Mouse (Mus musculus): ENCODE data around the gene Scarf1.

Gene Scarf1

GRCm38 (mm10) chr11:75521609-75522008 lies 8.3 kb downstream of the Scarf1 start:
- TF ChIP-seq POU5F1 (IDR thresholded peaks at IDR 0.05; ENCODE audit: borderline replicate concordance, low read length) (no peak), NANOG (IDR thresholded peaks at IDR 0.05; ENCODE audit: borderline replicate concordance, low read length) (no peak), CTCF (conservative IDR thresholded peaks at IDR 0.05; ENCODE audit: low read length) (no peak)

GRCm38 (mm10) chr11:75522793-75523192 lies 9.5 kb downstream of the Scarf1 start:
- H3K4me1 ChIP-seq (replicated peaks; ENCODE audit: low read depth, low read length) = peaks cover 20% of the 10 kb centered on the region
- TF ChIP-seq NANOG (IDR thresholded peaks at IDR 0.05; ENCODE audit: borderline replicate concordance, low read length) (no peak), POU5F1 (IDR thresholded peaks at IDR 0.05; ENCODE audit: borderline replicate concordance, low read length) (no peak), CTCF (conservative IDR thresholded peaks at IDR 0.05; ENCODE audit: low read length) (no peak)
- H3K9me3 ChIP-seq (ENCODE audit: low read length) = no peaks in the 10 kb centered on the region
- H3K4me3 ChIP-seq (replicated peaks; ENCODE audit: low read length) = no peak overlapping the region
- H3K27me3 ChIP-seq (ENCODE audit: insufficient read depth, low read length) = peaks cover 20% of the 10 kb centered on the region; the same call in 1 of the 2 replicates
- H3K36me3 ChIP-seq (ENCODE audit: insufficient read depth, low read length) = no peaks in the 10 kb centered on the region

More at GRCm38 (mm10) chr11:75521609-75522008, 8.3 kb downstream of the Scarf1 start:
- Histone ChIP-seq H3K36me3 (ENCODE audit: insufficient read depth, low read length) (no peaks in the 10 kb centered on the region), H3K4me3 (replicated peaks; ENCODE audit: low read length) (no peak overlapping the region), H3K27me3 (ENCODE audit: insufficient read depth, low read length) (peaks cover 15% of the 10 kb centered on the region; the same call in 1 of the 2 replicates), H3K4me1 (replicated peaks; ENCODE audit: low read depth, low read length) (peaks cover 20% of the 10 kb centered on the region), H3K9me3 (ENCODE audit: low read length) (no peaks in the 10 kb centered on the region)

DNA sequence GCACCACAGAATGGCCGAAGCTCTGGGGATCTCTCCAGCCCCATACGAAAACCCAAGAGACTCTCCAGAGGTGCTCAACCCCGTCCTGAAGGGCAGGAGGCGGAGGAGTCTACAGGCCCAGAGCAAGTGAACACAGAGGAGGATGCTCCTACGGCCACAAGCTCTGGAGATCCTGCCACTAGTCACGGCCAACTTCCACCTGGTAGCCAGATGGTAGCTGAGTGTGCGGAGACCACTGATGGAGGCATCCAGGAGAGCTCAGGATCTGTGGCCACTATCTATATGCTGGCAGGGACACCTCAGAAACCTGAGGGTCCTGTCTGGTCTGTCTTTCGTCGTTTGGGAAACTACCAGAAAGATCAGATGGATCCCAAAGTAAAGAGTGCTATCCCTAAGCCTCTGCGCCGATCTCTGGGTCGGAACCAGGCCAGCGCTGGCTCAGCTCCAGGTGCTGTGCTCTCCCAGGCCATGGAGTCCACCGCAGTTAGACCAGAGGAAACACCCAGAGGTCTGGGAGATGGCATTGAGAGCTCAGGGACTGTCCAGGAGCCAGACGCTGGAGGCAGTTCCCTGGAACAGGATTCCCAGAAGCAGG lies 12.3 kb downstream of the Scarf1 start:
- H3K4me3 ChIP-seq (replicated peaks; ENCODE audit: low read length) = peak overlapping the region; percentile 55
- peaks cover 20% of the 10 kb centered on the region for H3K4me1 ChIP-seq (replicated peaks; ENCODE audit: low read depth, low read length)

DNA sequence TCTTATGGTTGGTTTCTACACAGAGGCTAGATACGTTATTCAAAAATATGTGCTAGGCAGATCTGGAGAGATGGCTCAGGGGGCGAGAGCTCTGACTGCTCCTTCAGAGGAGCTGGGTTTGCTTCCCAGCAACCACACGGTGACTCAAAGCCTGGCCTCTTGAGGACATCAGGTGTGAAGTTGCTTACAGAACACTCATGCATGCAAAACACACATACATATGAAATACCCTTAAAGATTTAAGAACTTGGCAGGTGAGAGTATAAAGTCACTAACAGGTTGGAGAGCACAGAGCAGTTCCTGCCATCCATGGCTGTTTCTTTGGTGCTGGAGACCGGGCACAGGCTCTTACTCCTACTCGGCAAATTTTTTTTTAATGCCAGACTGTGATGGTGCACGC lies 13.6 kb downstream of the Scarf1 start:
- no peak overlapping the region for H3K4me3 ChIP-seq (replicated peaks; ENCODE audit: low read length)
- TF ChIP-seq POU5F1 (IDR thresholded peaks at IDR 0.05; ENCODE audit: borderline replicate concordance, low read length) (no peak), CTCF (conservative IDR thresholded peaks at IDR 0.05; ENCODE audit: low read length) (no peak), NANOG (IDR thresholded peaks at IDR 0.05; ENCODE audit: borderline replicate concordance, low read length) (no peak)
- H3K36me3 ChIP-seq (ENCODE audit: insufficient read depth, low read length) = no peaks in the 10 kb centered on the region
- peaks cover 23% of the 10 kb centered on the region for H3K4me1 ChIP-seq (replicated peaks; ENCODE audit: low read depth, low read length)
- H3K9me3 ChIP-seq (ENCODE audit: low read length) = no peaks in the 10 kb centered on the region
- peaks cover 23% of the 10 kb centered on the region for H3K27me3 ChIP-seq (ENCODE audit: insufficient read depth, low read length)

More for the DNA sequence above, 12.3 kb downstream of the Scarf1 start:
- H3K27me3 ChIP-seq (ENCODE audit: insufficient read depth, low read length) = peaks cover 22% of the 10 kb centered on the region
- H3K9me3 ChIP-seq (ENCODE audit: low read length) = no peaks in the 10 kb centered on the region
- no peaks in the 10 kb centered on the region for H3K36me3 ChIP-seq (ENCODE audit: insufficient read depth, low read length)
- TF ChIP-seq NANOG (IDR thresholded peaks at IDR 0.05; ENCODE audit: borderline replicate concordance, low read length) (no peak), POU5F1 (IDR thresholded peaks at IDR 0.05; ENCODE audit: borderline replicate concordance, low read length) (no peak)

DNA sequence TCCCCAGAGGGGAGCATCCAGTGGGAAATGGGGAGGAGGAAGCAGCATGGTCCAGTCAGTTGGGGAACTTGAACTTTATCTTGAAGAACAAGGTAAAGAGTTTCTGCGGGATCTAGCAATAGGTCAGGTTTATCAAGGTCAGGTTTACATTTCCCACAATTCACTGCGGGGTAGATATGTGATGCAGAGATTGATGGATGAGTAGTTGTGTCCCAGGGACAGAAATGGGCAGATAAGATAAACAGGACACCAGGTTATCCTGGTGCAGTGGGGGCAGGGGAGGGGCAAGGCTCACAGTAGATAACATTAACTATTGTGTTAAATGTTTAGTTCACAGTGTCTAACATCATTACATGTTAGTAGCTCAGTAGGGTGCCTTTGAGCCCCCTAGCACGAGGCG lies 16.4 kb downstream of the Scarf1 start:
- TF ChIP-seq POU5F1 (IDR thresholded peaks at IDR 0.05; ENCODE audit: borderline replicate concordance, low read length) (no peak), NANOG (IDR thresholded peaks at IDR 0.05; ENCODE audit: borderline replicate concordance, low read length) (no peak), CTCF (conservative IDR thresholded peaks at IDR 0.05; ENCODE audit: low read length) (no peak)
- no peak overlapping the region for H3K4me3 ChIP-seq (replicated peaks; ENCODE audit: low read length)
- no peaks in the 10 kb centered on the region for H3K36me3 ChIP-seq (ENCODE audit: insufficient read depth, low read length)
- peaks cover 45% of the 10 kb centered on the region for H3K4me1 ChIP-seq (replicated peaks; ENCODE audit: low read depth, low read length)
- H3K27me3 ChIP-seq (ENCODE audit: insufficient read depth, low read length) = peaks cover 29% of the 10 kb centered on the region
- no peaks in the 10 kb centered on the region for H3K9me3 ChIP-seq (ENCODE audit: low read length)

DNA sequence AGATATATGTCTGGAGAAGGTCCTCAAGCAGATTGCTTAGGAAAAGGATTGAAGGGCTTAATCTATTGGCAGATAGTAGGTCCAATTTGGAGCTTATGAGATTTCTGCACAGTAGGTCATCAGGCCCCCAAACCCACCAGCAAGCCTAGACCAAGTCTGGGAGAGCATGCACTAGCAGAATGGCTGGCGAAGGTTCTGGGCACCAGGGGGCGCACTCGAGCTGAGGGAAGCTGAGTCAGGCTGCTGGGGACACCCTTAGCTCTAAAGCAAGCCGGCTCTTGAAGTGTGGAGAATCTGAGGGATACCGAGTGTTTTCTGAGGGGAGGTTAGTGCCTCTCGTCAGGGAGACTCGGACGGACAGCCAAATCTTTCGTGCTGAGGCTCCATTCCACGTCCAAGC lies 17.0 kb downstream of the Scarf1 start:
- no peak for TF ChIP-seq POU5F1 (IDR thresholded peaks at IDR 0.05; ENCODE audit: borderline replicate concordance, low read length)
- TF ChIP-seq NANOG (IDR thresholded peaks at IDR 0.05; ENCODE audit: borderline replicate concordance, low read length) = no peak
- peak; percentile 97 for TF ChIP-seq CTCF (conservative IDR thresholded peaks at IDR 0.05; ENCODE audit: low read length)

DNA sequence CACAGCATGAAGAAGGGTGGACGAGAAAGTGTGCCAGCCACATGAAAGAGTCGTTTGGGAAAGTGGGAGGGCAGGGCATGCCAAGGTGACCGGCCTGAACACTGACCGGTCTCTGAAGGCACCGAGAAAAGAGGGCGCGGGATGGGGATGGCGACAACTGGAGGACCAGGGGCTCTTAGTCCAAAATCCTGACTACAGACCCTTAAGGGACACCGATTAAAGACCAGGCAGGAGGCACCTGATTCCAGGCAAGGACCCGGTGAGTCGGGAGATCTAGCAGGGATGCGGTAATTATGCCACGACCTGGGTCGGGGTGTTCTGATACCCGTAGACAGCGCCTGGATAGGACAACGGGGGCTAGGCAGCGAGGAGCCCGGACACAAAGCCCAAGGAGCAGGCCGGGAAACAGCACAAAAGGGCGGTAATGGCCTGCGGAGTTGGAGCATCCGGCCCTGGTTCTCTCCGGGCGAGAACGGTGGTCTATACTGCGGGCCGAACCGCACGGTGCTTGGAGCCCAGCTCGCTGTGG lies 17.6 kb downstream of the Scarf1 start:
- H3K4me1 ChIP-seq (replicated peaks; ENCODE audit: low read depth, low read length) = peaks cover 55% of the 10 kb centered on the region
- peak overlapping the region; percentile 86 for H3K4me3 ChIP-seq (replicated peaks; ENCODE audit: low read length)
- H3K27me3 ChIP-seq (ENCODE audit: insufficient read depth, low read length) = peaks cover 21% of the 10 kb centered on the region
- no peak for TF ChIP-seq POU5F1 (IDR thresholded peaks at IDR 0.05; ENCODE audit: borderline replicate concordance, low read length)
- no peak for TF ChIP-seq CTCF (conservative IDR thresholded peaks at IDR 0.05; ENCODE audit: low read length)
- no peak for TF ChIP-seq NANOG (IDR thresholded peaks at IDR 0.05; ENCODE audit: borderline replicate concordance, low read length)
- H3K9me3 ChIP-seq (ENCODE audit: low read length) = no peaks in the 10 kb centered on the region
- H3K36me3 ChIP-seq (ENCODE audit: insufficient read depth, low read length) = no peaks in the 10 kb centered on the region

More for the DNA sequence above, 17.0 kb downstream of the Scarf1 start:
- Histone ChIP-seq H3K9me3 (ENCODE audit: low read length) (no peaks in the 10 kb centered on the region), H3K4me3 (replicated peaks; ENCODE audit: low read length) (peak overlapping the region; percentile 86), H3K36me3 (ENCODE audit: insufficient read depth, low read length) (no peaks in the 10 kb centered on the region), H3K4me1 (replicated peaks; ENCODE audit: low read depth, low read length) (peaks cover 50% of the 10 kb centered on the region), H3K27me3 (ENCODE audit: insufficient read depth, low read length) (peaks cover 24% of the 10 kb centered on the region)

- peak within 1 kb of the TSS; percentile 86 for H3K4me3 ChIP-seq (replicated peaks; ENCODE audit: low read length)
Observed at GRCm38 (mm10) chr11:75531469-75532242, 18.3 kb downstream of the Scarf1 start, which contains the start of gene Slc43a2. TSS of gene Slc43a2 (plus strand) at chr11:75531694.

More at GRCm38 (mm10) chr11:75531469-75532242, 18.3 kb downstream of the Scarf1 start, which contains the start of gene Slc43a2:
- H3K9me3 ChIP-seq (ENCODE audit: low read length) = no peaks in the 10 kb centered on the region
- no peak for TF ChIP-seq POU5F1 (IDR thresholded peaks at IDR 0.05; ENCODE audit: borderline replicate concordance, low read length)
- TF ChIP-seq CTCF (conservative IDR thresholded peaks at IDR 0.05; ENCODE audit: low read length) = no peak
- no peak for TF ChIP-seq NANOG (IDR thresholded peaks at IDR 0.05; ENCODE audit: borderline replicate concordance, low read length)
- H3K4me1 ChIP-seq (replicated peaks; ENCODE audit: low read depth, low read length) = peaks cover 56% of the 10 kb centered on the region
- H3K27me3 ChIP-seq (ENCODE audit: insufficient read depth, low read length) = peaks cover 16% of the 10 kb centered on the region
- 0 out of 2 replicates have a peak, but pooled peaks cover 4% of the 10 kb centered on the region for H3K36me3 ChIP-seq (ENCODE audit: insufficient read depth, low read length)

Data from E14TG2a.4 (cell line).